Mouse (Mus musculus) hindbrain, embryonic 11.5 days (tissue): Measurements from ENCODE around the gene Fam76b. TPM values are rescaled to one million over a fixed set of nuclear protein-coding genes. Genes with fewer than 3 reads are reported as not detected.
"Not testable (repeated sequence)": the region's sequence is repeated elsewhere in the genome, so short reads cannot be mapped to it uniquely, and the experiment has no call there.

Source experiments
- ATAC-seq: fragments of 200-750 bp; cut with Nextera tagmentation; 2 replicates; pipeline ENCODE4 v1.8.0; 2017; ENCODE audit warnings: mild to moderate bottlenecking, moderate TSS enrichment, moderate library complexity; ENCODE audit not compliant: low FRiP score
- DNase-seq: peaks from one replicate; pipeline ENCODE4 v3.0.0-alpha.2; 2015; ENCODE audit warnings: low spot score
- H3K27ac ChIP-seq: fragments of 300-500 bp; sonication (generic); 2 replicates; pipeline ENCODE4 v1.5.1; 2014; ENCODE audit warnings: mild to moderate bottlenecking, low read depth, low read length
- H3K27me3 ChIP-seq: fragments of 300-500 bp; sonication (generic); 2 replicates; pipeline ENCODE4 v1.6.1; 2014; ENCODE audit warnings: mild to moderate bottlenecking, low read length, moderate library complexity, mixed read lengths; ENCODE audit not compliant: control insufficient read depth, insufficient read depth
- H3K36me3 ChIP-seq: fragments of 300-500 bp; sonication (generic); 2 replicates; pipeline ENCODE4 v1.6.1; 2014; ENCODE audit warnings: mild to moderate bottlenecking, low read length, moderate library complexity, mixed read lengths; ENCODE audit not compliant: control insufficient read depth, insufficient read depth
- H3K4me1 ChIP-seq: fragments of 300-500 bp; sonication (generic); replicated peaks from 2 replicates; pipeline ENCODE4 v1.6.1; 2014; ENCODE audit warnings: low read length, mixed read lengths; ENCODE audit not compliant: control insufficient read depth, insufficient read depth
- H3K4me2 ChIP-seq: fragments of 300-500 bp; sonication (generic); replicated peaks from 2 replicates; pipeline ENCODE4 v1.6.1; 2014; ENCODE audit warnings: mild to moderate bottlenecking, low read depth, low read length
- H3K4me3 ChIP-seq: fragments of 300-500 bp; sonication (generic); 2 replicates; pipeline ENCODE4 v1.5.1; 2014; ENCODE audit warnings: low read depth, low read length
- H3K9ac ChIP-seq: fragments of 300-500 bp; sonication (generic); 2 replicates; pipeline ENCODE4 v1.6.1; 2014; ENCODE audit warnings: low read depth, low read length
- H3K9me3 ChIP-seq: fragments of 300-500 bp; sonication (generic); 2 replicates; pipeline ENCODE4 v1.6.1; 2016; ENCODE audit warnings: low read length; ENCODE audit not compliant: control insufficient read depth
- WGBS: fragments of 180-500 bp; shearing (Covaris S2); extraction: QIAGEN DNeasy Blood & Tissue Kit; methylation state at CpG from one replicate; pipeline ENCODE4 v1.1.7; 2014; 5-methylcytosine and 5-hydroxymethylcytosine counted together
- polyA plus RNA-seq: library from polyadenylated mRNA; unstranded; fragments of >200 nt; fragmentation: Nextera tagmentation; extraction: Ambion mirVana; gene quantifications from 2 replicates; pipeline ENCODE4 v1.2.1, GENCODE M21; 2014

Fam76b gene
- polyA plus RNA-seq, result 30.2 and 33.8 TPM in 2 replicates

DNA sequence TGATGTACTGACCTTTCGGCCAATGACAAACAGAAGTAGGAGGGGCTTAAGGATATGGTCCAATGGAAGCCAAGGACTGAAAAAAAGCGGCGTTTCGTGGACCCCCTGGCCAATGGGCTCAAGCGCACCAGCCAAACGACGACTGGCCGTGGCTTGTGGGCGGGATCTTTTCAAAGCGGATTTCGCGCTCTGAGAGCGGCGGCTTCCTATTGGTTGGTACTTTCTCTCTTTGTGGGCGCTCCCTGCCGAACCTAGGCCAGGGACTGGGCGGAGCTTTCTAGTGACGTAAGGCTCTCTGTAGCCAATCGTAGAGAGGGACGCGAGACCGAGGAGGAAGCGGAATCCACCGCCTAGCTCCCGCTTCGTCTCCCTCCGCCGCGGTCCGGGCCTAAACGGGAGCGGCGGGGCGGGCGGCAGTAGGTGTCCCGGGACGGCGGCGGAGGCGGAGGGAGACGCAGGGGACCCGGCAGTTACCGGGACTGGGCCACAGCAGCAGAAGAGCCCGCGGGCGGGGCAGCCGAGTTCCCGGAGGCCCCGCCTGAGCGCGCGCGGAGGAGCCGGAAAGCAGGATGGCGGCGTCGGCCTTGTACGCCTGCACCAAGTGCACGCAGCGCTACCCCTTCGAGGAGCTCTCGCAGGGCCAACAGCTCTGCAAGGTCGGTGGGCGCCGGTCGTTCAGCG lies at the start of gene Fam76b:
Gene Fam76b (plus strand): TSS at position 311 of the 681 bp plus-strand sequence.
- Histone ChIP-seq H3K4me1 (no peaks in the 10 kb centered on the region; the same call in 1 of the 2 replicates), H3K27me3 (no peaks in the 10 kb centered on the region), H3K9ac (peak within 1 kb of the TSS; percentile 93), H3K36me3 (no peaks in the 10 kb centered on the region), H3K4me3 (peak within 1 kb of the TSS; percentile 85), H3K9me3 (no peaks in the 10 kb centered on the region), H3K27ac (peak within 1 kb of the TSS; percentile 97), H3K4me2 (peak within 1 kb of the TSS; percentile 68)
- ATAC-seq (peak; percentile 97), DNase-seq (peak; percentile 99)
- WGBS, result under 1% methylated on average over 67 of the region's 67 CpGs

DNA sequence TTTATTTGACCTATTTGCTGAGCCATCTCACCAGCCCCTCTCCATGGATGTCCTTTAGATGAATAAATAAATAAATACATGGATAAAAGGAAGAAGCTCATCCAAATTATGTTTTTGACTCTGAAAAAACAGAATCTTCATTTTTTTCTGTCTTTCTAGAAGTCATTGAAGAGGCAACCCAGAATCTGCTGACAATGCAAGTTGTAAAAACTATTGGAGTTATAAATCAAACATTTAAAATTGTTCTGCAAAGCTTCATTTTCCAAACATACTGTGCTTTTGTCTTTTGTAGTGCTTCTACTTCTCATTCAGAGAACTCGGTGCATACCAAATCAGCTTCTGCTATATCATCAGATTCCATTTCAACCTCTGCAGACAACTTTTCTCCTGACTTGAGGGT lies 45.5 kb upstream of the Fam76b start:
- Histone ChIP-seq H3K4me1 (no peaks in the 10 kb centered on the region), H3K27ac (no peak overlapping the region), H3K4me2 (no peak overlapping the region), H3K27me3 (no peaks in the 10 kb centered on the region), H3K9me3 (no peaks in the 10 kb centered on the region), H3K4me3 (no peak overlapping the region), H3K36me3 (0 out of 2 replicates have a peak, but pooled peaks cover 3% of the 10 kb centered on the region), H3K9ac (no peak overlapping the region)
- DNase-seq (no peak), ATAC-seq (no peak)
- WGBS, result 92% methylated on average over 1 of the region's 1 CpGs

DNA sequence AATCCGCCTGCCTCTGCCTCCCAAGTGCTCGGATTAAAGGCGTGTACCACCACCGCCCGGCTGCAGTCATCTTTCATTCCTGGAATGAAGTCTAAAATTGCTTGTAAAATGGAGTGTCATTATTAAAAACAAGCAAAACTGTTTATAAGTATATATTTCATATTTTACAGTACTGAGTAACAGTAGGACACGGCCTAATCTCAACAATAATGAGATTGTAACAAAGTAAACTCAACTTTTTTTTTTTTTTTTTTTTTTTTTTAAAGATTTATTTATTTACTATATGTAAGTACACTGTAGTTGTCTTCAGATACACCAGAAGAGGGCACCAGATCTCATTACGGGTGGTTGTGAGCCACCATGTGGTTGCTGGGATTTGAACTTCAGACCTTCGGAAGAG lies 36.7 kb upstream of the Fam76b start:
- not testable (repeated sequence) for H3K36me3 ChIP-seq

DNA sequence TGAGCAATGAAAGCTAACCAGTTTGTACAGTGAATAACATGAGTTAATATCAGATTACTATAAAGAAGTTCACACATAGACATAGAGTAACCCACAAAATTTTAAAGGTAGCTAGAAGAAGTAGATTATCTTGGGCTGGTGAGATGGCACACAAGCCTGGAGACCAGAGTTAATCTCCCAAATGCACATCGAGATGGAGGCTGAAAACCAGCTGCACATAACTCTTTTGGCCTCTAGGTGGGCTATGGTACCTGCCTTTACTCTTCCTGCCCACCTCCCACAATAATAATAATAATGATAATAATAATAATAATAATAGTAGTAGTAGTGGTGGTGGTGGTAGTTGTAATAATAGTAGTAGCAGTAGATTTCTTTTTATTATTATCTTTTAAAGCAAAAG lies 33.2 kb upstream of the Fam76b start:
- WGBS, result 77% methylated on average over 1 of the region's 1 CpGs
- ATAC-seq, result no peak

More for the DNA sequence above, 36.7 kb upstream of the Fam76b start:
- 97% methylated on average over 7 of the region's 8 CpGs for WGBS
- not testable (repeated sequence) for H3K4me1 ChIP-seq, H3K9ac ChIP-seq, H3K4me3 ChIP-seq, DNase-seq, ATAC-seq, H3K27ac ChIP-seq, H3K27me3 ChIP-seq, H3K4me2 ChIP-seq, H3K9me3 ChIP-seq

DNA sequence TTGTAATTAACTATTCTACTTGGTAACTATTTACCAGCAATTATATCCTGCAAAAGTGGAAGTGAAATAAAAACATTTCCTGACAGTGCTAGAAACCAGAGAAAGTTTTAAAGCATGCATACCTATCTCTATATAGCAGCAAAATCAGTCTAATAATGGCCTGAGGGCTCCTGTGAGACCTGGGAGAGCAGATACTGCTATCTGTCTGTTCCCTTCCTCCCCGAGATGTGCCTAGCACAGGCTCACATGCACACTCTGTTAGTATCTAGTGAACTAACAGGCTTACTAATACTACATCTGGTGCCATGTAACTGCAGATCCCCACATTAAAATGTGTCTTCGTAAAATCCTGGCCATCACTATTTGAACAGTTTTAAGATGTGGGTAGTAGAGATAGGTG lies 32.8 kb upstream of the Fam76b start:
- Histone ChIP-seq H3K36me3 (0 out of 2 replicates have a peak, but pooled peaks cover 7% of the 10 kb centered on the region), H3K4me3 (no peak overlapping the region), H3K9ac (no peak overlapping the region), H3K27ac (no peak overlapping the region), H3K9me3 (no peaks in the 10 kb centered on the region), H3K4me2 (no peak overlapping the region), H3K27me3 (no peaks in the 10 kb centered on the region), H3K4me1 (no peaks in the 10 kb centered on the region)
- ATAC-seq, result no peak
- 88% methylated on average over 2 of the region's 2 CpGs for WGBS
- DNase-seq, result no peak

More for the DNA sequence above, 33.2 kb upstream of the Fam76b start:
- H3K9ac ChIP-seq, result no peak overlapping the region
- DNase-seq, result no peak
- H3K27me3 ChIP-seq, result no peaks in the 10 kb centered on the region
- H3K4me1 ChIP-seq, result no peaks in the 10 kb centered on the region
- H3K4me3 ChIP-seq, result no peak overlapping the region
- H3K36me3 ChIP-seq, result 0 out of 2 replicates have a peak, but pooled peaks cover 5% of the 10 kb centered on the region
- H3K4me2 ChIP-seq, result no peak overlapping the region
- H3K27ac ChIP-seq, result no peak overlapping the region
- no peaks in the 10 kb centered on the region for H3K9me3 ChIP-seq

DNA sequence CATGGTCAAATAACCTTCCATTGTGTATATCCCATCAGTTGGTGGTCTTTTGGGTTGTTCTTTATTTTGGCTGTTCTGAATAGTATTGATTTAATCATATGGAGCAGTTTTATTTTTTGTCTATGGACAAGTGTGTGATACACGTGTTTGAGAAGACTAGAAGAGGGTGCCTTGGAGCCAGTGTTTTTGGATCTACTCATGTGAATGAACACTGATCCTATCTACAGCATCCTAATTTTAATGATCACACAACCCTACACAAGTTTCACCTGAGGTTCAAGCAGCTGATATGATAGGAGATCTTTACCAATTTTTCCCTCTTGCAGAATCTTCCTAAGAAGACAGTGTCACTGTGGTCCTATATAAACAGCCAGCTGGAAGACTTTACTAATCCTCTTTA lies 23.0 kb upstream of the Fam76b start:
- H3K9ac ChIP-seq, result no peak overlapping the region
- no peak for DNase-seq
- H3K4me1 ChIP-seq, result no peaks in the 10 kb centered on the region
- no peaks in the 10 kb centered on the region for H3K27me3 ChIP-seq
- H3K9me3 ChIP-seq, result no peaks in the 10 kb centered on the region
- no peak for ATAC-seq
- peaks cover 5% of the 10 kb centered on the region for H3K36me3 ChIP-seq
- H3K27ac ChIP-seq, result no peak overlapping the region
- WGBS, result 74% methylated on average over 1 of the region's 1 CpGs
- H3K4me3 ChIP-seq, result no peak overlapping the region
- H3K4me2 ChIP-seq, result no peak overlapping the region

DNA sequence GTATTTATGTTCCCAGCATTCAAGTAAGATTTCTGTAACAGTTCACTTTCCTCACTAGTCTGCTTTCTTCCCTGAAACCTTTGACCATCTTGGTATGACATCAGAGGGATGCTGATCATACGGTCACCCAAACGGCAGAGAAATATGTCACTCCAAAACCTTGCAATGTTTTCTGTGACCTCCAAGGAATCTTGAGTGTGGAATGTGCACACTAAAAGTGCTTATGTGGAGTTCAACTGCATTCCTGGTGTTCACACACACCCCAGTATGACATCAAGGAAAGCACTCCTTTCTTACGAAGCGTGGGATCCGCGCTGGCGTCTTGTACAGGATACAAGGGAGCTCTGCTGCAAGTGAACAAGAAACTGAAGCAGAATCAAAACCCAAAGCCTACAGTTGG lies 20.7 kb upstream of the Fam76b start:
- H3K4me2 ChIP-seq, result no peak overlapping the region
- 94% methylated on average over 7 of the region's 7 CpGs for WGBS
- H3K36me3 ChIP-seq, result peaks cover 3% of the 10 kb centered on the region

DNA sequence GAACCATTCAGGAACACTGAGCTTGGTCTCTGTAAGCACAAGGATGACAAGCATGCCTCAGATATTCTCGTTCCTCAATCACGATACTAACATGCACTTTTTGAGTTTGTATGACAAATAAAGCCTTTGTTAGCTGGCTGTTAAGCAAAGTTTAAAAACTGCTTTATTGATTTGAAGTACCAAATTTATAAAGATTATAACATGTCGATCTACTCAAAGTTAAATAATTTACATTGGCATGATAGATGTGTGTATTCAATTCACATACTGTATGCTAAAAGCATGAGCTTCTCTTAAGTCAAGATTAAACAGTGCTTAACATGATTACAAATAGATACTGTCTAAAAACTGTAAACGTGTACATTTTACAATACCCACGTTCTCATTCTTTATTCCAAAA lies 19.9 kb upstream of the Fam76b start:
- Histone ChIP-seq H3K4me1 (no peaks in the 10 kb centered on the region), H3K27me3 (no peaks in the 10 kb centered on the region), H3K27ac (no peak overlapping the region), H3K4me2 (no peak overlapping the region), H3K36me3 (peaks cover 3% of the 10 kb centered on the region), H3K9me3 (no peaks in the 10 kb centered on the region), H3K4me3 (no peak overlapping the region), H3K9ac (no peak overlapping the region)
- no peak for ATAC-seq
- WGBS, result 95% methylated on average over 5 of the region's 5 CpGs
- DNase-seq, result no peak

More for the DNA sequence above, 20.7 kb upstream of the Fam76b start:
- H3K9ac ChIP-seq, result no peak overlapping the region
- ATAC-seq (no peak), DNase-seq (no peak)
- H3K4me3 ChIP-seq, result no peak overlapping the region
- H3K27me3 ChIP-seq, result no peaks in the 10 kb centered on the region
- no peaks in the 10 kb centered on the region for H3K9me3 ChIP-seq
- H3K4me1 ChIP-seq, result no peaks in the 10 kb centered on the region
- no peak overlapping the region for H3K27ac ChIP-seq

DNA sequence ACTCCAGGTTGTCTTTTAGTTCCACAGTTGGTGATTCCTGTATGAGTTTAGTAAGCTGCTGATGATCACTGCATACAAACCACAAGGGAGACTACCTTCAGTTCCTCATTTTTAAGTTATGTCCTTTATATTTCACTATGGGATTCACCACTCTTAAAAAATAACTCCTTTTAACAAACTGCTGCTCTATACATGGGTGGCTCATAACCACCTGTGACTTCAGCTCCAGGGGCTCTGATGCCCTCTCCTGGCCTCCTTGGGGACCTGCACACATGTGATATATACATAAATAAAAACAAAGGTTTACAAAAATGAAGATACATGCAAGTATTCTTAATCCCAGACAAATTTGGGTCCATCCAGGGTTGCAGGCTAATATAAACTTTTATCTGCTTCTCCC lies 17.6 kb upstream of the Fam76b start:
- H3K36me3 ChIP-seq, result peaks cover 3% of the 10 kb centered on the region
- no peak for DNase-seq

More for the DNA sequence above, 17.6 kb upstream of the Fam76b start:
- Histone ChIP-seq H3K9ac (no peak overlapping the region), H3K9me3 (no peaks in the 10 kb centered on the region), H3K27me3 (no peaks in the 10 kb centered on the region), H3K4me2 (no peak overlapping the region), H3K4me1 (no peaks in the 10 kb centered on the region), H3K4me3 (no peak overlapping the region), H3K27ac (no peak overlapping the region)
- ATAC-seq, result no peak
